Mouse (Mus musculus): ENCODE data around the gene Afp. TPM values are rescaled to one million over a fixed set of nuclear protein-coding genes. Genes with fewer than 3 reads are reported as not detected.

Afp gene
- polyA plus RNA-seq, 1 experiment, result 0.54 TPM

- WGBS, result 87% methylated on average over 4 of the region's 4 CpGs
- DNase-seq, result no peak
- no peaks in the 10 kb centered on the region for H3K4me1 ChIP-seq (ENCODE audit: control insufficient read depth, insufficient read depth, low read length)
- H3K4me3 ChIP-seq (replicated peaks; ENCODE audit: extremely low read depth, low read depth, low read length), result no peak overlapping the region
- TF ChIP-seq CTCF (IDR thresholded peaks at IDR 0.05; ENCODE audit: insufficient read depth, low read length), result no peak
- TF ChIP-seq POLR2A (IDR thresholded peaks at IDR 0.05; ENCODE audit: borderline replicate concordance, extremely low read depth, low read depth, low read length), result no peak
Observed at GRCm38 (mm10) chr5:90473902-90474301, 16.6 kb upstream of the Afp start.

GRCm38 (mm10) chr5:90474369-90474768, 16.2 kb upstream of the Afp start:
- H3K4me3 ChIP-seq (replicated peaks; ENCODE audit: extremely low read depth, low read depth, low read length), result no peak overlapping the region
- no peak for DNase-seq
- H3K4me1 ChIP-seq (ENCODE audit: control insufficient read depth, insufficient read depth, low read length), result no peaks in the 10 kb centered on the region
- 86% methylated on average over 5 of the region's 5 CpGs for WGBS
- no peak for TF ChIP-seq CTCF (IDR thresholded peaks at IDR 0.05; ENCODE audit: insufficient read depth, low read length)
- TF ChIP-seq POLR2A (IDR thresholded peaks at IDR 0.05; ENCODE audit: borderline replicate concordance, extremely low read depth, low read depth, low read length), result no peak

- DNase-seq, result no peak
- H3K4me1 ChIP-seq (ENCODE audit: control insufficient read depth, insufficient read depth, low read length), result no peaks in the 10 kb centered on the region
- TF ChIP-seq CTCF (IDR thresholded peaks at IDR 0.05; ENCODE audit: insufficient read depth, low read length) (no peak), POLR2A (IDR thresholded peaks at IDR 0.05; ENCODE audit: borderline replicate concordance, extremely low read depth, low read depth, low read length) (no peak)
- H3K4me3 ChIP-seq (replicated peaks; ENCODE audit: extremely low read depth, low read depth, low read length), result no peak overlapping the region
- WGBS, result 78% methylated on average over 3 of the region's 3 CpGs
Observed at GRCm38 (mm10) chr5:90476741-90477140, 13.8 kb upstream of the Afp start.

- no peak for DNase-seq
- WGBS, result 47% methylated on average over 7 of the region's 7 CpGs
- no peaks in the 10 kb centered on the region for H3K4me1 ChIP-seq (ENCODE audit: control insufficient read depth, insufficient read depth, low read length)
- H3K4me3 ChIP-seq (replicated peaks; ENCODE audit: extremely low read depth, low read depth, low read length), result no peak overlapping the region
- TF ChIP-seq CTCF (IDR thresholded peaks at IDR 0.05; ENCODE audit: insufficient read depth, low read length) (no peak), POLR2A (IDR thresholded peaks at IDR 0.05; ENCODE audit: borderline replicate concordance, extremely low read depth, low read depth, low read length) (no peak)
Observed at GRCm38 (mm10) chr5:90477308-90478140, 13.0 kb upstream of the Afp start.

GRCm38 (mm10) chr5:90478886-90479285, 11.7 kb upstream of the Afp start:
- TF ChIP-seq POLR2A (IDR thresholded peaks at IDR 0.05; ENCODE audit: borderline replicate concordance, extremely low read depth, low read depth, low read length) (no peak), CTCF (IDR thresholded peaks at IDR 0.05; ENCODE audit: insufficient read depth, low read length) (no peak)
- no peak overlapping the region for H3K4me3 ChIP-seq (replicated peaks; ENCODE audit: extremely low read depth, low read depth, low read length)

GRCm38 (mm10) chr5:90485597-90485996, 4.9 kb upstream of the Afp start:
- 80% methylated on average over 7 of the region's 7 CpGs for WGBS
- H3K4me1 ChIP-seq (ENCODE audit: control insufficient read depth, insufficient read depth, low read length), result no peaks in the 10 kb centered on the region
- no peak overlapping the region for H3K4me3 ChIP-seq (replicated peaks; ENCODE audit: extremely low read depth, low read depth, low read length)
- no peak for DNase-seq
- TF ChIP-seq POLR2A (IDR thresholded peaks at IDR 0.05; ENCODE audit: borderline replicate concordance, extremely low read depth, low read depth, low read length) (no peak), CTCF (IDR thresholded peaks at IDR 0.05; ENCODE audit: insufficient read depth, low read length) (no peak)

More at GRCm38 (mm10) chr5:90478886-90479285, 11.7 kb upstream of the Afp start:
- WGBS, result 64% methylated on average over 1 of the region's 1 CpGs
- H3K4me1 ChIP-seq (ENCODE audit: control insufficient read depth, insufficient read depth, low read length), result no peaks in the 10 kb centered on the region
- DNase-seq, result no peak

GRCm38 (mm10) chr5:90488323-90488722, 2.2 kb upstream of the Afp start:
- no peak for DNase-seq
- TF ChIP-seq CTCF (IDR thresholded peaks at IDR 0.05; ENCODE audit: insufficient read depth, low read length) (no peak), POLR2A (IDR thresholded peaks at IDR 0.05; ENCODE audit: borderline replicate concordance, extremely low read depth, low read depth, low read length) (no peak)
- Histone ChIP-seq H3K4me1 (ENCODE audit: control insufficient read depth, insufficient read depth, low read length) (no peaks in the 10 kb centered on the region), H3K4me3 (replicated peaks; ENCODE audit: extremely low read depth, low read depth, low read length) (no peak overlapping the region)
- WGBS, result 76% methylated on average over 7 of the region's 7 CpGs

GRCm38 (mm10) chr5:90492440-90492839, 1.9 kb downstream of the Afp start:
- H3K4me3 ChIP-seq (replicated peaks; ENCODE audit: extremely low read depth, low read depth, low read length), result no peak overlapping the region
- DNase-seq, result no peak

GRCm38 (mm10) chr5:90494308-90494707, 3.8 kb downstream of the Afp start:
- WGBS, result 87% methylated on average over 4 of the region's 4 CpGs
- TF ChIP-seq POLR2A (IDR thresholded peaks at IDR 0.05; ENCODE audit: borderline replicate concordance, extremely low read depth, low read depth, low read length) (no peak), CTCF (IDR thresholded peaks at IDR 0.05; ENCODE audit: insufficient read depth, low read length) (no peak)
- no peak for DNase-seq
- Histone ChIP-seq H3K4me1 (ENCODE audit: control insufficient read depth, insufficient read depth, low read length) (no peaks in the 10 kb centered on the region), H3K4me3 (replicated peaks; ENCODE audit: extremely low read depth, low read depth, low read length) (no peak overlapping the region)

More at GRCm38 (mm10) chr5:90492440-90492839, 1.9 kb downstream of the Afp start:
- TF ChIP-seq CTCF (IDR thresholded peaks at IDR 0.05; ENCODE audit: insufficient read depth, low read length) (no peak), POLR2A (IDR thresholded peaks at IDR 0.05; ENCODE audit: borderline replicate concordance, extremely low read depth, low read depth, low read length) (no peak)
- 56% methylated on average over 9 of the region's 9 CpGs for WGBS
- H3K4me1 ChIP-seq (ENCODE audit: control insufficient read depth, insufficient read depth, low read length), result no peaks in the 10 kb centered on the region

GRCm38 (mm10) chr5:90499509-90499908, 9.0 kb downstream of the Afp start:
- no peaks in the 10 kb centered on the region for H3K4me1 ChIP-seq (ENCODE audit: control insufficient read depth, insufficient read depth, low read length)
- TF ChIP-seq CTCF (IDR thresholded peaks at IDR 0.05; ENCODE audit: insufficient read depth, low read length) (no peak), POLR2A (IDR thresholded peaks at IDR 0.05; ENCODE audit: borderline replicate concordance, extremely low read depth, low read depth, low read length) (no peak)
- 67% methylated on average over 7 of the region's 7 CpGs for WGBS

More at GRCm38 (mm10) chr5:90499509-90499908, 9.0 kb downstream of the Afp start:
- H3K4me3 ChIP-seq (replicated peaks; ENCODE audit: extremely low read depth, low read depth, low read length), result no peak overlapping the region
- no peak for DNase-seq
